Mouse (Mus musculus) small intestine, adult 2 months (tissue): Measurements from ENCODE around the gene Xpo6. TPM values are rescaled to one million over a fixed set of nuclear protein-coding genes. Genes with fewer than 3 reads are reported as not detected.
A peak's percentile ranks its signal among the peaks of the same experiment; 100 is the strongest.

Experiments
- H3K27ac ChIP-seq: fragments of 200-500 bp; 2 replicates; pipeline ENCODE4 v1.5.1; 2012; ENCODE audit warnings: low read depth, low read length, control low read depth, inconsistent platforms; ENCODE audit not compliant: insufficient read depth
- H3K27me3 ChIP-seq: fragments of 200-500 bp; 2 replicates; pipeline ENCODE4 v1.6.1; 2012; ENCODE audit warnings: mild to moderate bottlenecking, moderate library complexity, low read length, inconsistent platforms; ENCODE audit not compliant: control insufficient read depth, insufficient read depth
- H3K36me3 ChIP-seq: fragments of 200-500 bp; 2 replicates; pipeline ENCODE4 v1.6.1; 2012; ENCODE audit warnings: mild to moderate bottlenecking, low read length, control low read depth, inconsistent platforms; ENCODE audit not compliant: control insufficient read depth, insufficient read depth
- H3K4me1 ChIP-seq: fragments of 200-500 bp; 2 replicates; pipeline ENCODE4 v1.6.1; 2012; ENCODE audit warnings: low read length, inconsistent platforms, mixed read lengths; ENCODE audit not compliant: control insufficient read depth, insufficient read depth, insufficient read length
- H3K4me3 ChIP-seq: fragments of 200-500 bp; 2 replicates; pipeline ENCODE4 v1.5.1; 2012; ENCODE audit warnings: low read depth, mild to moderate bottlenecking, control low read depth, inconsistent platforms, low read length, moderate library complexity
- CTCF ChIP-seq: fragments of 200-500 bp; IDR thresholded peaks from 2 replicates; pipeline ENCODE4 v1.5.1; 2012; ENCODE audit warnings: low read depth, mild to moderate bottlenecking, control low read depth, inconsistent platforms, low read length, moderate library complexity, mixed read lengths; ENCODE audit not compliant: insufficient replicate concordance, insufficient read length; ENCODE audit errors: extremely low read depth
- POLR2A ChIP-seq: fragments of 200-500 bp; IDR thresholded peaks from 2 replicates; pipeline ENCODE4 v1.6.1; 2012; ENCODE audit warnings: low read depth, mild to moderate bottlenecking, control low read depth, inconsistent platforms, low read length, moderate library complexity
- WGBS: fragments of 180-500 bp; shearing (Covaris S2); methylation state at CpG from one replicate; pipeline ENCODE4 v1.1.7; 2018; 5-methylcytosine and 5-hydroxymethylcytosine counted together
- polyA plus RNA-seq: library from polyadenylated mRNA; depleted of rRNA; stranded (reverse); fragments of >200 nt; gene quantifications from 2 replicates; pipeline ENCODE4 v1.2.3, GENCODE M21; 2012

Gene Xpo6
- polyA plus RNA-seq, 1 experiment: 145 TPM

- 76% methylated on average over 2 of the region's 2 CpGs for WGBS
- H3K27ac ChIP-seq: no peak overlapping the region
- no peak for TF ChIP-seq CTCF
- TF ChIP-seq POLR2A: no peak
These were observed 55.9 kb downstream of the Xpo6 start for GRCm38 (mm10) chr7:126144364-126144763.

GRCm38 (mm10) chr7:126137850-126138249 is 62.5 kb downstream of the Xpo6 start:
- Histone ChIP-seq H3K4me3 (no peak overlapping the region), H3K4me1 (no peaks in the 10 kb centered on the region), H3K27ac (no peak overlapping the region), H3K36me3 (peaks cover 48% of the 10 kb centered on the region), H3K27me3 (no peaks in the 10 kb centered on the region)
- TF ChIP-seq POLR2A (no peak), CTCF (no peak)
- 93% methylated on average over 5 of the region's 5 CpGs for WGBS

More at GRCm38 (mm10) chr7:126144364-126144763, 55.9 kb downstream of the Xpo6 start:
- no peaks in the 10 kb centered on the region for H3K27me3 ChIP-seq
- peaks cover 61% of the 10 kb centered on the region for H3K36me3 ChIP-seq
- H3K4me1 ChIP-seq: no peaks in the 10 kb centered on the region
- no peak overlapping the region for H3K4me3 ChIP-seq

GRCm38 (mm10) chr7:126135391-126135790 is 64.9 kb downstream of the Xpo6 start:
- Histone ChIP-seq H3K27me3 (no peaks in the 10 kb centered on the region), H3K4me3 (no peak overlapping the region), H3K36me3 (peaks cover 46% of the 10 kb centered on the region), H3K27ac (0 out of 2 replicates have a peak overlapping the region, but pooled peaks have one; percentile 37), H3K4me1 (no peaks in the 10 kb centered on the region)
- TF ChIP-seq CTCF (no peak), POLR2A (no peak)
- WGBS: 74% methylated on average over 2 of the region's 2 CpGs

GRCm38 (mm10) chr7:126134634-126135321 is 65.5 kb downstream of the Xpo6 start:
- 0 out of 2 replicates have a peak overlapping the region, but pooled peaks have one; percentile 37 for H3K27ac ChIP-seq
- no peaks in the 10 kb centered on the region for H3K4me1 ChIP-seq
- no peaks in the 10 kb centered on the region for H3K27me3 ChIP-seq
- H3K36me3 ChIP-seq: peaks cover 46% of the 10 kb centered on the region
- no peak overlapping the region for H3K4me3 ChIP-seq
- TF ChIP-seq POLR2A (no peak), CTCF (no peak)
- WGBS: 86% methylated on average over 4 of the region's 4 CpGs

GRCm38 (mm10) chr7:126127673-126128072 is 72.6 kb downstream of the Xpo6 start:
- Histone ChIP-seq H3K27ac (no peak overlapping the region), H3K4me1 (peaks cover 6% of the 10 kb centered on the region; the same call in 1 of the 2 replicates), H3K27me3 (no peaks in the 10 kb centered on the region), H3K4me3 (no peak overlapping the region), H3K36me3 (peaks cover 45% of the 10 kb centered on the region)
- TF ChIP-seq CTCF (no peak), POLR2A (no peak)
- 63% methylated on average over 2 of the region's 2 CpGs for WGBS

- H3K27me3 ChIP-seq: no peaks in the 10 kb centered on the region
- H3K27ac ChIP-seq: no peak overlapping the region
- 21% methylated on average over 3 of the region's 3 CpGs for WGBS
- peaks cover 46% of the 10 kb centered on the region for H3K36me3 ChIP-seq
- no peak overlapping the region for H3K4me3 ChIP-seq
- peaks cover 6% of the 10 kb centered on the region; the same call in 1 of the 2 replicates for H3K4me1 ChIP-seq
- TF ChIP-seq POLR2A (no peak), CTCF (no peak)
These were observed 73.8 kb downstream of the Xpo6 start for GRCm38 (mm10) chr7:126126502-126126901.

- H3K4me3 ChIP-seq: no peak overlapping the region
- no peak overlapping the region for H3K27ac ChIP-seq
- H3K4me1 ChIP-seq: peaks cover 6% of the 10 kb centered on the region; the same call in 1 of the 2 replicates
- TF ChIP-seq CTCF (no peak), POLR2A (no peak)
- WGBS: 75% methylated on average over 4 of the region's 4 CpGs
- H3K27me3 ChIP-seq: no peaks in the 10 kb centered on the region
- H3K36me3 ChIP-seq: peaks cover 51% of the 10 kb centered on the region
These were observed 78.8 kb downstream of the Xpo6 start for GRCm38 (mm10) chr7:126121533-126121932.
